Mouse (Mus musculus) lung, embryonic 14.5 days (tissue): ENCODE measurements at regions not wholly inside any gene's neighbourhood (a gene's known extent, or its start where the extent isn't known, plus 50 kb on each side); places are given as distances from the start of the nearest gene placed in this dataset.
A peak's percentile ranks its signal among the peaks of the same experiment; 100 is the strongest.
"Not testable (repeated sequence)": the region's sequence is repeated elsewhere in the genome, so short reads cannot be mapped to it uniquely, and the experiment has no call there.

Experiments used
- ATAC-seq: fragments of 200-750 bp; cut with Nextera tagmentation; 2 replicates; pipeline ENCODE4 v1.8.0; 2017; ENCODE audit warnings: mild to moderate bottlenecking, moderate TSS enrichment, moderate library complexity; ENCODE audit not compliant: insufficient read depth
- DNase-seq: peaks from one replicate; pipeline ENCODE4 v3.0.0-alpha.2; 2015
- H3K27ac ChIP-seq: fragments of 300-500 bp; sonication (generic); 2 replicates; pipeline ENCODE4 v1.5.1; 2014; ENCODE audit warnings: low read depth, mild to moderate bottlenecking, moderate library complexity
- H3K27me3 ChIP-seq: fragments of 300-500 bp; sonication (generic); 2 replicates; pipeline ENCODE4 v1.6.1; 2014; ENCODE audit warnings: low read length, control low read depth; ENCODE audit not compliant: insufficient read depth
- H3K36me3 ChIP-seq: fragments of 300-500 bp; sonication (generic); 2 replicates; pipeline ENCODE4 v1.6.1; 2014; ENCODE audit warnings: control low read depth; ENCODE audit not compliant: insufficient read depth
- H3K4me1 ChIP-seq: fragments of 300-500 bp; sonication (generic); 2 replicates; pipeline ENCODE4 v1.6.1; 2014; ENCODE audit warnings: antibody characterized with exemption, control low read depth; ENCODE audit not compliant: insufficient read depth
- H3K4me2 ChIP-seq: fragments of 300-500 bp; sonication (generic); 2 replicates; pipeline ENCODE4 v1.6.1; 2014; ENCODE audit warnings: mild to moderate bottlenecking
- H3K4me3 ChIP-seq: fragments of 300-500 bp; sonication (generic); 2 replicates; pipeline ENCODE4 v1.5.1; 2014; ENCODE audit warnings: low read depth, low read length
- H3K9ac ChIP-seq: fragments of 300-500 bp; sonication (generic); 2 replicates; pipeline ENCODE4 v1.6.1; 2014
- H3K9me3 ChIP-seq: fragments of 300-500 bp; sonication (generic); 2 replicates; pipeline ENCODE4 v1.6.1; 2016; ENCODE audit warnings: low read depth, low read length, control low read depth
- CTCF ChIP-seq: IDR thresholded peaks from 2 replicates; pipeline ENCODE4 v1.5.1; 2016; ENCODE audit warnings: antibody characterized with exemption, low read depth
- WGBS: fragments of 180-500 bp; shearing (Covaris S2); extraction: QIAGEN DNeasy Blood & Tissue Kit; methylation state at CpG from one replicate; pipeline ENCODE4 v1.1.7; 2014; 5-methylcytosine and 5-hydroxymethylcytosine counted together

DNA sequence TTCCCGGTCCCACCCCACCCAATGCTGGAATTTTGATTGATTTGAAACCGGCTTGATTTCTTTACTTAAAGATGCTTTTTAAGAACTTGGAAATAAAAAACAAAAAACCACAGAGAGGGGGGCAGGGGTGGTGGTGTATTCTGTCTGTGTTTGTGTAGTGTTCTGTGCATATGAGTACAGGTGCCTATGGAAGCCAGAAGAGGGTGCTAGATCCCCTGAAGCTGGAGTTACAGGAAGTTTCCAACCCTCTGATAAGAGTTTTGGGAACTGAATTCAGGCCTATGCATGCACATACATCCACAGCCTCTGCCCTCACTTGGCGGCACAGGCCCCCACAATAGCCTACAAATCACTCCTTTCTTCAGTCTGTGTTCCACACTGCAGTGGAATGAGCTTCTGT, 190.9 kb upstream of the Arid2 start:
- TF ChIP-seq CTCF = peak; percentile 27; the same call in 1 of the 2 replicates
- WGBS = 80% methylated on average over 3 of the region's 3 CpGs
- Histone ChIP-seq H3K4me2 (no peak overlapping the region), H3K4me3 (no peak overlapping the region), H3K9me3 (no peaks in the 10 kb centered on the region), H3K9ac (no peak overlapping the region), H3K36me3 (no peaks in the 10 kb centered on the region), H3K4me1 (no peaks in the 10 kb centered on the region), H3K27ac (no peak overlapping the region), H3K27me3 (no peaks in the 10 kb centered on the region)
- no peak for DNase-seq
- no peak for ATAC-seq

DNA sequence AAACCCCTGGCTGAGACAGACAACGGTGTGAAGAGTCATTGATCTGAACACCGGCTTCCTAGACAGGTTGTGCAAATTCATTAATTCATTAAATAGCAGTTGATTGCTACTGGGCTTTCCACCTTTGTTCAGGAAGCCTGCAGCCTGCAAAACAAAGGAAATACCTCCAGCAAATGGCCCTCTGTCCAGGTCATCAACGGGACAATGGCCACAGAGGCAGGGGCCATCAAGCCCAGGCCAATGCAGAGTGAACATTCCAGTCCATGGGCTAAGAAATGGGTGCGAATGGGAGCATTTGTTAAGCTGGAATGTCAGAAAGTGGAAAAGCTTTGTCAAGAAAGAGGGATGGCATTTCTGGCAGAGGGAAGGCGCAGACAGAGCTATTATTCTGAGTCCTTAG, 188.5 kb upstream of the Arid2 start:
- Histone ChIP-seq H3K4me1 (no peaks in the 10 kb centered on the region), H3K9ac (no peak overlapping the region), H3K27me3 (no peaks in the 10 kb centered on the region), H3K4me2 (no peak overlapping the region), H3K9me3 (no peaks in the 10 kb centered on the region), H3K27ac (no peak overlapping the region), H3K36me3 (no peaks in the 10 kb centered on the region), H3K4me3 (no peak overlapping the region)
- WGBS = 78% methylated on average over 5 of the region's 5 CpGs
- no peak for DNase-seq
- TF ChIP-seq CTCF = no peak
- no peak for ATAC-seq

DNA sequence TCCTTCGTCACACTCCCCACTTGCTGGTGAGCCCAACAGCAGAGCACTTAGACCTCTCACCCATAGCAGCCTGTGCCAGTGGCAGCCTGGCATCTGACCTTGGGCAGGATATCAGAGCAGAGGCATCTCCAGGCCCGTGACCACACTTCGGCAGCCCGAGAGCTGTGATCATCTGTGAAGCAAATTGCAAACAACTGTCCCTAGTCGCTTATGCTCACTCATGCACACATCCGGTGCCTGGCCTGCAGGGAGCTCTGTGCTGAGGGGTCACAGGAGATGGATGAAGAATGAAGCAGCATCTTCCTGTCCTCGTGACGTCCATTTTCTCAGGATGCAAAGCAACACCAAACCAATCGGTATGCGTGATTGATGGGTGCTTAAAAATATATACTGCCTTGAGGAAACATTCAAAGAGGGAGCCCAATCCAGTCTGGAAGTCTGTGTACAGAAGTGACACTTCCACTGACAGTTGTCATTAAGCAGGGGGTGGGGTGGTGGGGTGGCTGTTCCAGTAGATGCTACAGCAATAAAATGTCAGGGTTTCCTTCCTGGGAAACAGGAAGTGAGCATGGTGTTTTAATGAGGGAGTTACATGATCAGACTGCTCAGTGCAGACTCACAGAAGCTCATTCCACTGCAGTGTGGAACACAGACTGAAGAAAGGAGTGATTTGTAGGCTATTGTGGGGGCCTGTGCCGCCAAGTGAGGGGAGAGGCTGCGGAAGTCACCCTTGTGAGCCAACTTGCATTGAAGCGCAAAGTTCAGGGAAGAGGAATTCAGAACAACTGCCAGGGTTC, 187.3 kb upstream of the Arid2 start:
- H3K27ac ChIP-seq, H3K9me3 ChIP-seq, DNase-seq, H3K9ac ChIP-seq, H3K4me3 ChIP-seq, H3K4me2 ChIP-seq, H3K4me1 ChIP-seq, H3K36me3 ChIP-seq, H3K27me3 ChIP-seq: not testable (repeated sequence)
- peak; percentile 62; the same call in 1 of the 2 replicates for ATAC-seq
- WGBS = 45% methylated on average over 11 of the region's 13 CpGs

DNA sequence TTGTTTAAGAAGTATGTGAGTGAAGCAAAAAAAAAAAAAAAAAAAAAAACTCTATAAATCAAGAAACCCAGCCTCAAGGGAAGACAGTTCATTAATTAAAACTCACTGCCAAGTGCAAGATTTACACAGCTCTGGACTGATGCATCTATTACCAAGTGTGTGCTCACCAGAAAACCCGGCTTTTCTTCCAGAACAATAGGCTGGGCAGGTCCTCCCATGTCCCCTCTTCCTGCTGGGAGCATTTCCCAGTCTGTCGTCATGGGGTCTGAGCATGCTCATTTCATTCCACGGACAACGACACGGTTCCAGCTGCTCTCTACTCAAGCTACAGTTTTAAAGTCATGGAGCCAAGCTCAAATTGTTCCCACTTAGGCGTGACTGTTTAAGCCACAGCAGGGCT, 183.6 kb upstream of the Arid2 start:
- Histone ChIP-seq H3K9ac (no peak overlapping the region), H3K9me3 (no peaks in the 10 kb centered on the region), H3K36me3 (no peaks in the 10 kb centered on the region), H3K4me2 (no peak overlapping the region), H3K27ac (no peak overlapping the region), H3K27me3 (no peaks in the 10 kb centered on the region), H3K4me1 (no peaks in the 10 kb centered on the region), H3K4me3 (no peak overlapping the region)
- DNase-seq (peak; percentile 54), ATAC-seq (peak; percentile 64; the same call in 1 of the 2 replicates)
- no peak for TF ChIP-seq CTCF
- WGBS = 42% methylated on average over 6 of the region's 6 CpGs

DNA sequence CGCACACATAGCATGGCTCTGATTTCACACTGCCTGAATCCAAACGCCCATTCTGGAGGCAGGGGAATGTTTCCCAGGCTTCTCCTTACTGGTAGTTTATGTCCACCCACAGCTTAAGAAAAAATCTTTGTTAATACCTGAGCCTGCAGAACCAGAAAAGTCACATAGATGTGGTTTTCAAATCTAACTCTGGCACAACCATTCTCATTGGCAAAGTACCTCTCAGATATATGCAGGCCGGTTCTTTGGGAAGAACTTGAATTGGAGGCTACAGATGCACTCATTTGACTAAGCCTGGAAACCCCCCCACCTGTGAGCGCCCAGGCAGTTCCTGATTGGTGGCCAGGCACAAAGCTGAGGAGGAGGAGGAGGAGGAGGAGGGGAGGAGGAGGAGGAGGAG, 179.8 kb upstream of the Arid2 start:
- no peak overlapping the region for H3K9ac ChIP-seq
- WGBS = 49% methylated on average over 4 of the region's 4 CpGs
- ATAC-seq = no peak

DNA sequence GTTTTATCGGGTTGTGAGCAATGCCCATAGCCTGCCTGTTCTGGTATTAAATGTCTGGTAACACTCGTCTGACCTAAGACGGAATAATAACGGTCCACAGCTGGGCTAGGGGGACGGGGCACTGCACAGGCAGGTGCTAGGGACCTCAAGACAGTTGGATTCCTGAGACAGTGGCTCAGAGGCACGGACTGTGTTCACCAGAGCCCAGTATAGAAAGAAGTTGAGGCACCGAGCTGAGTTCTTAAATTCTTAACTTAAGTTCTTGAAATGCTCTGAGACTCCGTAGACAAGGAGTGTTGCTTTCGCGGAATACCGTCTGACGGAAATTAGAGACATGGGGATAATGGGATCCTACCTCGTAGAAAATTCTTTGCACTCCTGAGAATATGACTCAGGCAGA, 174.2 kb upstream of the Arid2 start:
- Histone ChIP-seq H3K9me3 (no peaks in the 10 kb centered on the region), H3K9ac (no peak overlapping the region), H3K4me1 (no peaks in the 10 kb centered on the region), H3K4me3 (no peak overlapping the region), H3K36me3 (no peaks in the 10 kb centered on the region), H3K4me2 (no peak overlapping the region), H3K27me3 (no peaks in the 10 kb centered on the region), H3K27ac (no peak overlapping the region)
- DNase-seq (no peak), ATAC-seq (no peak)
- TF ChIP-seq CTCF = no peak
- 82% methylated on average over 13 of the region's 13 CpGs for WGBS

More for the DNA sequence above, 179.8 kb upstream of the Arid2 start:
- DNase-seq = peak; percentile 46
- Histone ChIP-seq H3K4me1 (no peaks in the 10 kb centered on the region), H3K27me3 (no peaks in the 10 kb centered on the region), H3K27ac (no peak overlapping the region), H3K9me3 (no peaks in the 10 kb centered on the region), H3K36me3 (no peaks in the 10 kb centered on the region), H3K4me2 (no peak overlapping the region), H3K4me3 (no peak overlapping the region)
- TF ChIP-seq CTCF = no peak

DNA sequence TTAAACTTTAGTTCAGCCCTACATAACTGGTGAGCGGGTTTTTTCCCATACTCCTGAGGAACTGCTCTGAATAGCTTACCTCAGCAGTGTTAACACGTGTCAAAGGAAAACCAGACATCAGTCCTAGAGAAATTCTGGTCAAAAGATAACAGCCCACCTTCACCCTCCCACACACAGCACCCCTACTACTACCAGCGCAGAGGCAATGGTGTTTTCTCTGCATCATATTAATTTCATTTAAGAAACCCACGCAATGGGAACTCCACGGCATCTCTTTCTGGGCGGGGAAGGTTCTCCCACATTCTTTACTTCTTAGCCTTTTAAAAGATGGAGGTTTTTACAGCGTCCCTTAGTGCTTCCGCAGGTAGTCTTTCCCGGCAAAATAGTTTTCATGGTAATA, 172.7 kb upstream of the Arid2 start:
- no peak overlapping the region for H3K4me3 ChIP-seq

More for the DNA sequence above, 172.7 kb upstream of the Arid2 start:
- 60% methylated on average over 9 of the region's 9 CpGs for WGBS
- no peaks in the 10 kb centered on the region for H3K9me3 ChIP-seq
- no peak for TF ChIP-seq CTCF
- no peaks in the 10 kb centered on the region for H3K4me1 ChIP-seq
- DNase-seq = no peak
- ATAC-seq = no peak
- no peak overlapping the region for H3K27ac ChIP-seq
- no peak overlapping the region for H3K4me2 ChIP-seq
- H3K36me3 ChIP-seq = no peaks in the 10 kb centered on the region
- H3K27me3 ChIP-seq = no peaks in the 10 kb centered on the region
- H3K9ac ChIP-seq = no peak overlapping the region
